Mouse (Mus musculus) lung, postnatal 0 days (tissue): ENCODE measurements around the gene Trak1.

Source experiments
- CTCF ChIP-seq: IDR thresholded peaks from 2 replicates; pipeline ENCODE4 v1.5.1; 2016; ENCODE audit warnings: antibody characterized with exemption, mild to moderate bottlenecking
- EP300 ChIP-seq: IDR thresholded peaks from 2 replicates; pipeline ENCODE4 v1.6.1; 2016; ENCODE audit warnings: antibody characterized with exemption, mild to moderate bottlenecking, control low read depth

GRCm38 (mm10) chr9:121343122-121343876 lies 46.0 kb downstream of the Trak1 start:
- no peak for TF ChIP-seq EP300
- peak; percentile 45; the same call in 1 of the 2 replicates for TF ChIP-seq CTCF
